Mouse (Mus musculus): ENCODE measurements at regions not wholly inside any gene's neighbourhood (a gene's known extent, or its start where the extent isn't known, plus 50 kb on each side); places are given as distances from the start of the nearest gene placed in this dataset.
A peak's percentile ranks its signal among the peaks of the same experiment; 100 is the strongest.

GRCm38 (mm10) chr13:59943020-59943419 is 120.1 kb upstream of the Tut7 start:
- Histone ChIP-seq H3K27ac (ENCODE audit: low read length) (no peak overlapping the region), H3K9ac (ENCODE audit: low read depth, low read length) (no peak overlapping the region), H3K4me3 (ENCODE audit: low read length) (no peak overlapping the region), H3K4me1 (ENCODE audit: control insufficient read depth, insufficient read depth, low read length) (no peaks in the 10 kb centered on the region), H3K27me3 (replicated peaks; ENCODE audit: control insufficient read depth, insufficient read depth, low read length) (0 out of 2 replicates have a peak, but pooled peaks cover 4% of the 10 kb centered on the region), H3K36me3 (ENCODE audit: control insufficient read depth, insufficient read depth, low read length) (no peaks in the 10 kb centered on the region), H3K4me2 (ENCODE audit: low read depth, low read length) (no peak overlapping the region), H3K9me3 (ENCODE audit: control insufficient read depth, low read length) (no peaks in the 10 kb centered on the region)
- ATAC-seq = no peak
- 87% methylated on average over 3 of the region's 3 CpGs for WGBS

- Histone ChIP-seq H3K4me1 (ENCODE audit: control insufficient read depth, insufficient read depth, low read length) (no peaks in the 10 kb centered on the region), H3K27ac (ENCODE audit: low read length) (no peak overlapping the region), H3K4me3 (ENCODE audit: low read length) (no peak overlapping the region), H3K4me2 (ENCODE audit: low read depth, low read length) (no peak overlapping the region), H3K36me3 (ENCODE audit: control insufficient read depth, insufficient read depth, low read length) (no peaks in the 10 kb centered on the region), H3K9me3 (ENCODE audit: control insufficient read depth, low read length) (no peaks in the 10 kb centered on the region), H3K9ac (ENCODE audit: low read depth, low read length) (no peak overlapping the region), H3K27me3 (replicated peaks; ENCODE audit: control insufficient read depth, insufficient read depth, low read length) (0 out of 2 replicates have a peak, but pooled peaks cover 4% of the 10 kb centered on the region)
- ATAC-seq = no peak
- 68% methylated on average over 3 of the region's 3 CpGs for WGBS
Measured at GRCm38 (mm10) chr13:59941519-59941918, 118.6 kb upstream of the Tut7 start.

GRCm38 (mm10) chr13:59940414-59941205 is 117.7 kb upstream of the Tut7 start:
- WGBS = 34% methylated on average over 15 of the region's 16 CpGs
- H3K4me1 ChIP-seq (ENCODE audit: control insufficient read depth, insufficient read depth, low read length) = no peaks in the 10 kb centered on the region
- H3K4me2 ChIP-seq (ENCODE audit: low read depth, low read length) = no peak overlapping the region
- ATAC-seq = no peak
- H3K9me3 ChIP-seq (ENCODE audit: control insufficient read depth, low read length) = no peaks in the 10 kb centered on the region
- no peak overlapping the region for H3K9ac ChIP-seq (ENCODE audit: low read depth, low read length)
- no peak overlapping the region for H3K4me3 ChIP-seq (ENCODE audit: low read length)
- no peaks in the 10 kb centered on the region for H3K36me3 ChIP-seq (ENCODE audit: control insufficient read depth, insufficient read depth, low read length)
- 0 out of 2 replicates have a peak, but pooled peaks cover 4% of the 10 kb centered on the region for H3K27me3 ChIP-seq (replicated peaks; ENCODE audit: control insufficient read depth, insufficient read depth, low read length)
- no peak overlapping the region for H3K27ac ChIP-seq (ENCODE audit: low read length)

GRCm38 (mm10) chr13:59939886-59940285 is 116.9 kb upstream of the Tut7 start:
- Histone ChIP-seq H3K4me3 (ENCODE audit: low read length) (no peak overlapping the region), H3K9ac (ENCODE audit: low read depth, low read length) (no peak overlapping the region), H3K4me1 (ENCODE audit: control insufficient read depth, insufficient read depth, low read length) (no peaks in the 10 kb centered on the region), H3K4me2 (ENCODE audit: low read depth, low read length) (no peak overlapping the region), H3K36me3 (ENCODE audit: control insufficient read depth, insufficient read depth, low read length) (no peaks in the 10 kb centered on the region), H3K9me3 (ENCODE audit: control insufficient read depth, low read length) (no peaks in the 10 kb centered on the region), H3K27ac (ENCODE audit: low read length) (no peak overlapping the region), H3K27me3 (replicated peaks; ENCODE audit: control insufficient read depth, insufficient read depth, low read length) (0 out of 2 replicates have a peak, but pooled peaks cover 4% of the 10 kb centered on the region)
- WGBS = 56% methylated on average over 5 of the region's 5 CpGs
- ATAC-seq = no peak

- Histone ChIP-seq H3K9me3 (ENCODE audit: control insufficient read depth, low read length) (no peaks in the 10 kb centered on the region), H3K4me3 (ENCODE audit: low read length) (no peak overlapping the region), H3K4me2 (ENCODE audit: low read depth, low read length) (no peak overlapping the region), H3K9ac (ENCODE audit: low read depth, low read length) (no peak overlapping the region), H3K36me3 (ENCODE audit: control insufficient read depth, insufficient read depth, low read length) (no peaks in the 10 kb centered on the region), H3K4me1 (ENCODE audit: control insufficient read depth, insufficient read depth, low read length) (no peaks in the 10 kb centered on the region), H3K27me3 (replicated peaks; ENCODE audit: control insufficient read depth, insufficient read depth, low read length) (0 out of 2 replicates have a peak, but pooled peaks cover 4% of the 10 kb centered on the region), H3K27ac (ENCODE audit: low read length) (no peak overlapping the region)
- 56% methylated on average over 3 of the region's 3 CpGs for WGBS
- no peak for ATAC-seq
Measured at GRCm38 (mm10) chr13:59937147-59937546, 114.2 kb upstream of the Tut7 start.

GRCm38 (mm10) chr13:59934556-59934955 is 111.6 kb upstream of the Tut7 start:
- Histone ChIP-seq H3K4me3 (ENCODE audit: low read length) (no peak overlapping the region), H3K27me3 (replicated peaks; ENCODE audit: control insufficient read depth, insufficient read depth, low read length) (no peaks in the 10 kb centered on the region), H3K36me3 (ENCODE audit: control insufficient read depth, insufficient read depth, low read length) (no peaks in the 10 kb centered on the region), H3K9me3 (ENCODE audit: control insufficient read depth, low read length) (no peaks in the 10 kb centered on the region), H3K27ac (ENCODE audit: low read length) (no peak overlapping the region), H3K9ac (ENCODE audit: low read depth, low read length) (no peak overlapping the region), H3K4me1 (ENCODE audit: control insufficient read depth, insufficient read depth, low read length) (no peaks in the 10 kb centered on the region), H3K4me2 (ENCODE audit: low read depth, low read length) (no peak overlapping the region)
- WGBS = 31% methylated on average over 1 of the region's 1 CpGs
- ATAC-seq = no peak

GRCm38 (mm10) chr13:59934093-59934492 is 111.1 kb upstream of the Tut7 start:
- ATAC-seq = no peak
- Histone ChIP-seq H3K27ac (ENCODE audit: low read length) (no peak overlapping the region), H3K4me3 (ENCODE audit: low read length) (no peak overlapping the region), H3K4me2 (ENCODE audit: low read depth, low read length) (no peak overlapping the region), H3K27me3 (replicated peaks; ENCODE audit: control insufficient read depth, insufficient read depth, low read length) (no peaks in the 10 kb centered on the region), H3K4me1 (ENCODE audit: control insufficient read depth, insufficient read depth, low read length) (no peaks in the 10 kb centered on the region), H3K9ac (ENCODE audit: low read depth, low read length) (no peak overlapping the region), H3K9me3 (ENCODE audit: control insufficient read depth, low read length) (no peaks in the 10 kb centered on the region), H3K36me3 (ENCODE audit: control insufficient read depth, insufficient read depth, low read length) (no peaks in the 10 kb centered on the region)
- 71% methylated on average over 1 of the region's 1 CpGs for WGBS

- H3K4me3 ChIP-seq (ENCODE audit: low read length) = no peak overlapping the region
- H3K27me3 ChIP-seq (replicated peaks; ENCODE audit: control insufficient read depth, insufficient read depth, low read length) = no peaks in the 10 kb centered on the region
- 0 out of 2 replicates have a peak, but pooled peaks cover 3% of the 10 kb centered on the region for H3K4me1 ChIP-seq (ENCODE audit: control insufficient read depth, insufficient read depth, low read length)
- WGBS = 50% methylated on average over 12 of the region's 12 CpGs
- no peak overlapping the region for H3K9ac ChIP-seq (ENCODE audit: low read depth, low read length)
- 0 out of 2 replicates have a peak, but pooled peaks have one; percentile 52 for ATAC-seq
- no peak overlapping the region for H3K4me2 ChIP-seq (ENCODE audit: low read depth, low read length)
- no peaks in the 10 kb centered on the region for H3K36me3 ChIP-seq (ENCODE audit: control insufficient read depth, insufficient read depth, low read length)
- no peak overlapping the region for H3K27ac ChIP-seq (ENCODE audit: low read length)
- H3K9me3 ChIP-seq (ENCODE audit: control insufficient read depth, low read length) = no peaks in the 10 kb centered on the region; the same call in 1 of the 2 replicates
Measured at GRCm38 (mm10) chr13:59927379-59928111, 104.6 kb upstream of the Tut7 start.

- no peak overlapping the region for H3K9ac ChIP-seq (ENCODE audit: low read depth, low read length)
- H3K27me3 ChIP-seq (replicated peaks; ENCODE audit: control insufficient read depth, insufficient read depth, low read length) = no peaks in the 10 kb centered on the region
- H3K4me1 ChIP-seq (ENCODE audit: control insufficient read depth, insufficient read depth, low read length) = 0 out of 2 replicates have a peak, but pooled peaks cover 3% of the 10 kb centered on the region
- H3K4me3 ChIP-seq (ENCODE audit: low read length) = no peak overlapping the region
- no peak overlapping the region for H3K4me2 ChIP-seq (ENCODE audit: low read depth, low read length)
- WGBS = 69% methylated on average over 9 of the region's 9 CpGs
- H3K36me3 ChIP-seq (ENCODE audit: control insufficient read depth, insufficient read depth, low read length) = no peaks in the 10 kb centered on the region
- H3K9me3 ChIP-seq (ENCODE audit: control insufficient read depth, low read length) = no peaks in the 10 kb centered on the region; the same call in 1 of the 2 replicates
- H3K27ac ChIP-seq (ENCODE audit: low read length) = no peak overlapping the region
- peak; percentile 31; the same call in 1 of the 2 replicates for ATAC-seq
Measured at GRCm38 (mm10) chr13:59925845-59926481, 103.0 kb upstream of the Tut7 start.
